Mouse (Mus musculus): ENCODE results near the gene Qpct.
"Not testable (repeated sequence)": the region's sequence is repeated elsewhere in the genome, so short reads cannot be mapped to it uniquely, and the experiment has no call there.

The Qpct gene

GRCm38 (mm10) chr17:79071951-79072350 lies 20.2 kb downstream of the Qpct start:
- no peak for DNase-seq (ENCODE audit: low spot score)

DNA sequence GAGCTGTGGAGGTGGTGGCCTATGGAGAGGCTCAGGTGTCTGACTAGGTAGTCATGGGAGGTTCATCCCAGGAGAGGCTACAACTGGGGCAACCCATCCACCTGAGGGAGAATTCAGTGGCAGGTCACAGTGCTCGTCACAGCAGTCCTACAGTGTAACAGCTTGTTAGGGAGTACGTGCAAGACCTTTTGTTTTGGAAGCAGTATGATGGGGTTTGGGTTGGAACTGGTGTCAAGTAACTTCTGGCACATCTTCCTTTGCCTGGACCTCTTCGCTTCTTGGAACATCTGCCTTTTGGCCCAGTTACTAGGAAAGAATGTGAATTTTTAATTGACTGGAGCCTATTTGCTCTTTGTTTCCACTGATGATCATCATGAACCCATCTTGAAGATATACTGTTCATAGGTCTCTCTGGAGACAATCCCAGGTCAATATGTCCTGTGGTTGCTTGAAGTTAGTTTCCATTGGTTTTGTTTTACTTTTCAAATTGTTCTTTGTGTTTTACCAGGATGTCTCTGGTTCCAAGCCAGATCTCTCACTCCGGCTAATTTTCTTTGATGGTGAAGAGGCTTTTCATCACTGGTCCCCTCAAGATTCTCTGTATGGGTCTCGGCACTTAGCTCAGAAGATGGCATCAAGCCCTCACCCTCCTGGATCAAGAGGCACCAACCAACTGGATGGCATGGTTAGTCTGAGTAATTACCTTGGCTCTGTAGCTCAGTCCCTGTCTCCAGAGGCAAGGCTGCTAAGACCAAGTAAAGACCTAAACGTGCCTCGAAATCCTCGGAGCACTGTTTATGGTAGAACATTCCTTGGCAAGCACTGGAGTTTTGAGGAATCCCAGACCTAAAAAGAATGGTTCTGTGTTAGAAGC lies 25.5 kb downstream of the Qpct start:
- no peak for DNase-seq (ENCODE audit: low spot score)

GRCm38 (mm10) chr17:79077848-79078146 lies 26.1 kb downstream of the Qpct start:
- no peak for DNase-seq (ENCODE audit: low spot score)

DNA sequence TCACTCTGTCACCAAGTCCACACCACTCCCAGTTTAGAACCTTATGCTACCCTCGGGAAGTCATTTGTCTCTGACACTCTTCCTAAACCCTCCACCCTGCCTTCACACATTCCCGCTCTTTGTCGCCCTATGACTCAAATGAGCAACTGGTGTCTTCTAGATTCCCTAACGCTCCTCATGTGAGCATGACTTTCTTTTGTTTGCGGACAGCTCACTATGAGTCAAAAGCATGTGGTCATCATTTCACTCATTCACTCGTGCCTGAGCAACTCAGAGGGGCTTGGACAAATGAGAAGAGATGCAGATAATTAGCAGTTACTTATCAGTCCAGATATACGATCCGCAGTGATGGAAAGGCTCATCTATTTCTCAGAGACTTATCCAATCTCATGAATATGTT lies 26.5 kb downstream of the Qpct start:
- DNase-seq (ENCODE audit: low spot score) = no peak

GRCm38 (mm10) chr17:79091710-79092109 lies 40.0 kb downstream of the Qpct start:
- DNase-seq (ENCODE audit: low spot score) = no peak

GRCm38 (mm10) chr17:79093286-79093975 lies 41.7 kb downstream of the Qpct start:
- no peak for DNase-seq (ENCODE audit: low spot score)

DNA sequence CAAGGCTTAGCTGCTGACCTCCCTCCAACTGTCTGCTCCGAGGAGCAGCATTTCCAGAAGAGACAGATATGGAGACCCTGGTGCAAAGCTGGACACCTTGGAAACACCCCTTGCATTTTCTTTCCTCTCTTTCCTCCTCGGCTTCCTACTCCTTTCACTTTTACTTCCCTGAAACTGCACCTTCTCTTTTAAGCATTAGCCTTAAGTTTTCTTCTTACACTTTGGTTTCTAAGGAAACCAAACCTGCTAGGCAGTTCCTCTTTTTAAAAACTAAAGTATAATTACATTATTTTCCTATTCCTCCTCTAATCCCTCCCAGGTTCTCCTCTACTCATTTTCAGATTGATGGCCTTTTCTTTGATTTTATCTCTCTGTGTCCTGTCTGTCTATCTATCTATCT lies 43.9 kb downstream of the Qpct start:
- DNase-seq (ENCODE audit: low spot score) = no peak

DNA sequence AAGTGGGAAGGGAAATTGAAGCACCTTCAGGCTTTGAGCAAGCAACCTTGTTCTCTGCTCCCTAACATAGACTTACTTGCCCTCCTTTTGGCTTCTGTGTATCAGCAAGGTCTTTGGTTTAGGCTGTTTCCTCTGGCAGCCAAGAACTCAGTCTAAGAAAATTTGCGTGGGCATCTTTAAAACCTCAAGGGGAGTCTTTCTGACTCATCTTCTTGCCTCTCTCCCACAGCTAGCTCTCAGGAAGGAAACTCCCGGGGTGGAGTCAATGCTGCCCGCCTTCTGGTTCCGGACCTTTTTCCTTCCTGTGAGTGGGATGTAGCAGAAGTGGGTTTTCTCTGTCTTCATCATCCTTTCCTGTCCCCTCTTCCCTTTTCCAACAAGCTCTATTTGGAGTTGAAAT lies 48.2 kb downstream of the Qpct start:
- DNase-seq (ENCODE audit: low spot score) = no peak

DNA sequence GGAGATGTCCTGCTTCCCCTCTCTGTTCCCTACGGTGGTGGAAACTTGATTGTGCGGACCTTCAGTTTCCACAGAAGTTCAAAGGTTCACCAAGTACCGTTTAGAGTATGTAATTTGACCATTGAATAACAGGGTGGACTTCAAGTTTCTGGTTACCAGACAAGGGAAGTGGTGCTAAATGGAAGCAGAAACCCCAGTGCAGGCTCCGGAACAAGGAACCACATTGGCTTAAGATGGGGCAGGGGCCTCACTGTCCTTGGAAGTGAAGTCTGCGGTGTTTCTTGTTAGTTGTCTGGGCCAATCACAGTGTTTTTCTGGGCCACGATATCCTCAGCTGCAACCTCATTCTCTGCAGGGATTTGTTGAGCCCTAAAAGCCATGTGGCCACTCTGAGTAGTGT lies 56.5 kb downstream of the Qpct start:
- DNase-seq (ENCODE audit: low spot score) = no peak

- DNase-seq (ENCODE audit: low spot score) = no peak
These were observed 57.9 kb downstream of the Qpct start for GRCm38 (mm10) chr17:79109576-79109975.

GRCm38 (mm10) chr17:79110936-79111348 lies 59.2 kb downstream of the Qpct start:
- no peak for DNase-seq (ENCODE audit: low spot score)

DNA sequence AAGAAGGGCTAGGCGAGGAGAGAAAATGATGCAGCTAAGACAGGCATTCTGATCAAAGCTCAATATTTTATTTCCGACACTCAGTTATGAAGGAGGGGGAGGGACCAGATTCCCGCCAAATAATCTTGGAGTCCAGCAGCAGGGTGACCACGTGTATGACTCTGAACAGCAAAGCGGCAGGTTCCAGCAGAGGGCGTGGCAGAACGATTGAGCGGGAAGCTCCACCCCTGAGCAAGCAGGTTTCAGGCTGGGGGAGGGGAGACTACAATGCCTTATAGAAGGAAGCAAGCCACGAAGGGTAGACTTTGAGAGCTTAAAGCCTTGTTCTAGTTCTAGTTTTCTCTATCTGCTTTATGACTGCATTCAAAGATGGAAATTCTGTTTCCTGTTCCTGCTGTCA lies 63.5 kb downstream of the Qpct start:
- DNase-seq (ENCODE audit: low spot score) = not testable (repeated sequence)

GRCm38 (mm10) chr17:79119066-79119465 lies 67.4 kb downstream of the Qpct start:
- DNase-seq (ENCODE audit: low spot score) = no peak

GRCm38 (mm10) chr17:79120269-79120668 lies 68.6 kb downstream of the Qpct start:
- DNase-seq (ENCODE audit: low spot score) = no peak

DNA sequence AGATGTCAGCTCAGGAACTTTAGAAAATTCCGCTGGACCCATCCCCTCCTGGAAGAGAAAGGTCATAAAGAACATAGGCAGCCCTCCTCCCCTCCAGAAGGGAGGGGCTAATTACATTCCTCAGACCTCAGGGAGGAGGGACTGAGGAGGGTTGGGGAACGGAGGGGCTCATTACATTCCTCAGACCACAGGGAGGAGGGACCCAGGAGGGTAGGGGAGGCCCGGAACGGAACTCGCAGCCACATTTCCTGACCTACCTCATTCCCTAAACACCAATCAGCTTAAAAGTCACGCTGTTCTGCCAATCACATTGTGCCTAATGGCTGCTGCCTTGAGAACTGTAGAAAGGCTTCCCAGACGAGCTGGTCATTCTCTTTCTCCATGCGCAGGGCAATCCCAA lies 82.0 kb downstream of the Qpct start:
- no peak for DNase-seq (ENCODE audit: low spot score)

DNA sequence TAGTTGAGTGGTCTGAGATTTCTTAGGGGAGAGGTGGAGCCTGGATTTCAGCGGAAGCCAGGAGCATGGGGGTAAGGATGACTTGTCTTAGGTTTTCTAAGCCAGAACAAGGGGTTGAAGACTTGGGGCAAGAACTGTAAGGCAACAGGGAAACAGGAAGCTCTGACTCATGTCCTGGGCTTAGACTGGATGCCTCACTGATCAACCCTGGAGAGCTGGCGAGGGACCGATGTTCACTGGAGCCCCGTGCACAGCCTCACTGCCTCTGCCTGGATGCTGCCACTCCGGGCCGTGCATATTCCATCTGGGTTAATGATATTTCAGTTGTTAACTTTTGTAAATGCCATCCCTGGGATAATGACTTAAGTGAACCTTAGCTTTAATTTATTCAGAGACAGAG lies 84.1 kb downstream of the Qpct start:
- DNase-seq (ENCODE audit: low spot score) = no peak

DNA sequence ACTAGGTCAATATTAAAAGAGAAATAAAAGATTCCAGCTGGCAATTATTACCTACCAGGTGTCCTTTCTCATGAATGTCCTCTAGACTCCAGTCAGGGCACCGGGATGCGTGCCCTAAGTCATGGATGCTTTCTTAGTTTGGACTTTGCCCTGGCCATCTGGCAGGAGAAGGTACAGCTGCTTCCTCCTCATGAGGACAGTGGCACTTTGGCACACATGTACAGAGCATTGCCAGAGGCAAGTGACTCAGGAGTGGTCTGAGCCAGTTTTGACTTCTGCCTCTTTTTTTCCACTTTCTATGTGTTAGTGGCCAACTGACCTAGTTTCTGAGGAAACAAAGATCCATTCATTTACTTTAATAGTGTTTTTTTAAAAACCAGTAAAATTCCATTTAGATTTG lies 84.7 kb downstream of the Qpct start:
- no peak for DNase-seq (ENCODE audit: low spot score)
